Mouse (Mus musculus) adipocyte (in vitro differentiated cells): Measurements from ENCODE around the gene Atxn1.

Experiments used
- DNase-seq: peaks from one replicate; pipeline ENCODE4 v3.0.0-alpha.2; 2016; ENCODE audit warnings: low spot score

Gene Atxn1

DNA sequence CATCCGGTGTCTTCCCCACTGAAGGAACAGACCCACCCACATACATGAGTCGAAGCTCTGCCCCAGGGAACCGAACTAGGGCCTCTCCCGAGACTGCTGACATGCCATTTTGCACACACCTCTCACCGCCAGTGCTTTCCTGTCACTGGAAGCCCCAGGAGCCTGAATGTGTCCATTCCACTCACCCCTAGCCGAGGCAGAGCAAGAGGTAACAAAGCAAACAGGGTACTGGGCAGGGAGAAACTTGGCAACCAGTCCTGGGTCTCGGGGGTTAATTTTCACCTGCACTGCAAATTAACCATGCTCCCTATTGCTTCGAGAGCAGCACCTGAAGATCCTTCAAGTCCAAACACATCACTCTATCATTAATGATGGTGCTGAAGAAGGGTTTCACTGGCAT is 64.0 kb downstream of the Atxn1 start:
- DNase-seq: no peak

DNA sequence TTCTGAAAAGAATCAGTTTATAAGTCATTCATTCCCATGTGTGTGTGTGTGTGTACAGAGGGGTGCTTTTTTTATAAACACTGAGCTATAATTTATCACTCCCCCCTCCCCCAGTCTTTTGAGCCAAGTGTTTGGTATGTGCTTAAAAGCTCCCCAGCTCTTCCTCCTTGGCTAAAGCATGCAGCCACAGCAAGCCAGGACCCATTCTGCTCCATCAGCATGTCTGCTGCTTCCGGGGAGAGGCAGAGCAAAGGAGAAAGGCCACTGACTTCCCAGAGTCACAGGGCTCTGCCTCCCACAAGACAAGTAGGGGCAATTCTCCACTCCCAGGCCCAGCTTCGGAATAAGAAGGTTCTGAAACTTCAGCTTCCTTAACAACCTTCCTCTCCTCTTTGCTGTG is 67.2 kb downstream of the Atxn1 start:
- no peak for DNase-seq

DNA sequence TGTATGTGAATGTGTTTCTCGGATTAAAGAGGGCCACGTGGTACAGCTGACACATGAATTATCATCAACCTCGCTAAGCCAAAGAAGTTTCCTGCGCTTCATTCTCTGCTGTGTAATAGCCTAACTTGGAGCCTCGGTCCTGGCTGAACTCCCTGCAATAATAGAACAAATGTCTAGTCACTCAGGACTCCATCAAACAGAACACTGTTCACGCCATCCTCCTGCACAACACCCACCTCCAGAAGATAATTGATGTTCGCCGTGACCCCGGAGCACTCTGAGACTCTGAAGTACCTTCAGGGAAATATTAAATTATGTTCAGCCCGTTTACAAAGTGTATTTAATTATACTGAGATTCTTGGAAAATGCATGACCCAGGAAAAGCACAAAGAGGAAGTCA is 70.0 kb downstream of the Atxn1 start:
- no peak for DNase-seq

DNA sequence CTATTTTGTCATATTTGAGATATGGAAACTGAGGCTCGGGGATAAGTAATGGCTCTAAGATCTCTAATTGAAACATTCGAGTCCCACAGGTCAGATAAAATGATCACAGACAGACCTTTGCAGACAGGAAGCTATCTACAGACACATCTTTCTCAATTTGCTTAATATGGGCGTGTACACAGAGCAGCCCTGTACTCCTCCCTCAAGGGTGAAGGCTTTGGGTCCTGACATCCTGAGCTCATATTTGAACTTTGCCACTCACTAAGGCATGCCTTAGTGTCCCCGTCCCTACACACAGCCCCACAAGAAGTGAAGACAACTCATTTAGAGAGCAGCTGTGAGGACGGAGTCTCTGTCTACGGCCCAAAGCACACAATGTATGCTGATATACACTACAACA is 70.6 kb downstream of the Atxn1 start:
- no peak for DNase-seq

DNA sequence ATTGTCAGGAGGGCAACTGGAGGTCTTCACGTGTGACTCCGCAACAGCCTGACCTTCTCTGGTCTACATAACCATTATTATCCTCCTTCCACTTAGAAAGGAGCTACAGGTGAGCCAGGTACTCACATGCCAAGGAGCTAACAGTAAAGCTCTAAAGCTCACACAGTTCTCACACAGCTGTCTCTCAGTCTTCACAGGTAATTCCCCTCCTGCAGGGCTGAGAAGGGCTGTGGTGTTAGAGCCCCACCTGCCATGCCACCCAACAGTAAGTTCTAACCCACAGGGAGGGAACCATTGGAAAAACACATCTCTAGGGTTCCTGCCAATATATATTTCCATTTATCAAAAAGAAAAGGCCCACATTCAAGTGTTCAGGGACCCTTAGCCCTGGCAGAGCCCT is 73.7 kb downstream of the Atxn1 start:
- DNase-seq: no peak

DNA sequence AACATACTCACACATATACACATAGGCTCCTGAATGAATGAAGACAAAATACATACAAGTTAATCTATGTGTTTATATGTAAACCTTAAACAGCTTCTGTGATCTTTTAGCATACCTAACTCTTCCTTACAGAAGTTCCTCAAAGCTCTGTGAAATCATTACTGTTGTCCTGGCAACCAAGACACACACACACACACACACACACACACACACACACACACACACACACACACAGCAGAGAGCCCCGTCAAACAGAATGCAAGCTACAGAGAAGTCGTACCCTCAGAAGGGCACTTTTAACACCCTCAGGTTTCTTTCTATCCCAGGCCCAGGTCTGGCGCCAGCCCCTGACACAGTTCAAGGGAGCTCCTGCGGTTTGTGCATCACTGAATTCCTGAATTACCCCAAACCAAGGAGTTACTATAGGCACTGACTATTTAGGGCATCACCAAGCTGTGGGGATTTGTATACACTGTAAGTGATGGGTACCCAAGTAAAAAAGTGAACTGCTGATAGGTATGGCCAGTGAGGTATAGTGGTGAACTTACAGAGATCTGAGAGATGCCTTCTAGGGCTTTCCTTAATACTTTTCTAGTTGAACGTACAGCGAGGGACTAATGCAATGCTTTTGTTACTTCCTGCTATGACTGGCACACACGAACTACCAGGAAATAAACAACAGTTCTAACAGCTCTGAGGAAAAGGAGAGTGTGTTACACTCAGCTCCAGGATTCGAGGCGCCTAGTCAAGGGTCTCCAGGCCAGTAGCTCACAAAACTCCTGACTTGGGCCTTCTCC is 75.7 kb downstream of the Atxn1 start:
- no peak for DNase-seq

DNA sequence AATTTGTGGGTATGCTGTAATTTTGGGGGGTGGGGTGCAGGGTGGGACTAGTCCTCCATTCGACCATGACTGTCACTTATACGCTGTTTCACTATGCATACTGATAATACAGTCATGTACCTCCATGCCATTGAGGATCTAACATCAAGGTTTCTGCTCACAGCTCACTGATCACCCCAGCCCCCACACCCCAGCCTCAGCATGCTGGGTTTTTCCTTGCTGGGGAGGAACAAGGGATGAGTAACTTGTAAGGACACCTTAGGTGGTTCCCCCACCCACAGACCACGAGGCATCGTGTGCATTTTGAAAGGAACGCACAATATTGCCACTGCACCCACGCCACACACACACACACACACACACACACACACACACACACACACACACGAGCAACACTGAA is 79.9 kb downstream of the Atxn1 start:
- no peak for DNase-seq

DNA sequence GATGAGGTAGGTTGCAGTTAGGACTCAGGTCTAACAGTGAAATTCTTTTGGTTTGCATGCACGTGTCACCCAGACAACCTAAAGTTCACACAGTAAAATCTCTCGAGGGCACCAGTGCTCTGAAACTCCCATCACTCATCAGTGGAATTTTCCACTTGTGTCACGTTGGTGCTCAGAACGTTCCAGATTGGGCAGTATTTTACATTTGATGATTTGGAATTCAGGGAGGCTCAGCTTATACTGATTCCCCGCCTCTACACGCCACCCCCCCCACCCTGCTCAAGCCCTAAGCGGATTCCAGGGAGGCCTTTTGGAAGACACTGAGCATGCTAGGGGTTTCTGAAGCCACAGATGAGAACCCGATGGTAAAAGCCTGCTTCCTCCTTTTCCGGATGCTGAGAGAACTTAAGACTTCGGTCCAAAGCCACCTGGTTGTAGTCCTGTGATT is 81.0 kb downstream of the Atxn1 start:
- DNase-seq: no peak

DNA sequence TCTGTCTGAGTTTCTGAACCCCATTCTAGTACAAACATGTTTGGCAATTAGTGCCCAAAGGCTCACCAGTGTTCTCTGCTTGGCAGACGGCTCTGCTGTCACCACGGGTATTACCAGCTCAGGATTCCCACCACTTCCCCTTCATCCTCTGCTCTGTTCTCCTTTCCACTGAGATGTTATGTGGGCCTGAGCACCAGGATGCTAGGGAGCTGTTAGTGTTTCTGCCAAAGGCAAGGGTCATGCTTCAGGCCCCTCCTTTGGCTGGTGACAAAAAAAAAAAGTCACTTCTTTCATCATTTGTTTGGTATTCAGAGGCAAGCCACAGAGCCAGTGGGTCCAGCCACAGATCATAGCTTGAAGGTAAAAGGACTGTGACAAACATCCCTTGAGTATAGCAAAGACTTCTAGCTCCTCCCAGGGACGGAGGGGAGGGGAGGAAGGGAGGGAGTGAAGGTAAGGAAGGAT is 81.8 kb downstream of the Atxn1 start:
- no peak for DNase-seq

DNA sequence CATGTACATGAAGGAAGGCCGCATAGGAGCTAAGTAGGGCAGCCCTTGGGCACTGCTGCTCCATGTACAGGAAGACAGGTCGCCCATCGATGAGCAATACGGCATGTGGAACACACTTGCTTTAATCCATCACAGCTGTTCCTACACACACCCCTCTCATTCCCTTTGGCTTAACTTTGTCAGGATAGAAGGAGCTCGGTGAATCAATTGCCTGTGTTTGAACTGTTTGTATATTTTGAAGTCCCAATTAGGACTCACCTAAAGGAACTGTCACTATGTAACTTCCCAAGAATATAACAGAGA is 84.3 kb downstream of the Atxn1 start:
- no peak for DNase-seq

DNA sequence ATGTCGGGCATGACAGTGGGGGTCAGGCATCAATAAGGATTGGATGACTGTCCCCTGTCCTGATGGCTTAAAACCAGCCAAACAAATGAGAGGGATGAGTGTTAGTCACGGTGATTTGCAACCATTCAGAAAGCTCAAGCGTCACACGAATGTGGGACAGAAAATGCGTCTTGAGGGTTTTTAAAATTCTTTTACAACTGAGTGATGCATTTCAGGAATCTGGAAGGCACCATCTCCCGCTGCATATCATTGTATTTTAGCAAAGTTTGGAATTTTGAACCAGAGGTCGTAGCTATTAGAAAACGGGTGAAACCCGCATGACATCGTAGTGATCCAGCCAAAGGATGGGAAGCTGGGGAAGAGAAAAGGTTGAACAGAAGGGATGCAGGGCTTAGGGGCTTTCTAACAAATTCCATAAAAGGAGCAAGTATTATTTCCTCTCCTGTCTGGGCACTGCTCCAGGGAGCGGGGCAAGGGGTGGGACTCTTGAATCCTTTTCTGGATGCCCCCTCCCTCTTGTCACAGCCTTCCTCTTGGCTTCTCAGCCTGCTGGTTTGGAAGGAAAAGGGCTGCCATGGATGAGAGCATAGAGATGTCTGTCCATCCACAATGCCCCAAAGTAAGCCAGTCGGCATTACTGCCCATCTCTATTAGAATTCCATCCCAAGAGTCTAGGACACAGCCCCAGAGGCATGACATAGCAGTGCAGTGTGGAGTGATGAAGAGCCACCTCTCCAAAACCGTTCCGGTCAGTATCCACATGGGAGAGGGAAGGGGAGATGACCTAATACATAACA is 84.9 kb downstream of the Atxn1 start:
- no peak for DNase-seq

DNA sequence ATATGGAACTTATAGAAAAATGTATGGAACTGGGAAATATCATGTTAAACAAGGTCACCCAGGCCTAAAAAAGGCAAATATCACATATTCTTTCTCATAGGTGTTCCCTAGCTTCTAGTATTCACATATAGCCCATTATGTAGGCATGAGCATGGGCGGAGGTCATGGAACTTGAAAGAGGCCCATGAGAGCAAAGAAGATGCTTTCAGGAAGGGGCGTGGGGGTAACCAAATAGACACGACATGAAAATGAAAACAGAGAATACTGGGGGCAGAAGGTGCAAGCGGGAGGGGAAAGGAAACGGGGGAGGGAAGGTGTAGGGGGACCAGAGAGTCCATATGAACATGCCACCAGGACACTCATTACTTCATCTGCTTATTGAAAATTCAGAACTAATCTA is 87.9 kb downstream of the Atxn1 start:
- DNase-seq: no peak

DNA sequence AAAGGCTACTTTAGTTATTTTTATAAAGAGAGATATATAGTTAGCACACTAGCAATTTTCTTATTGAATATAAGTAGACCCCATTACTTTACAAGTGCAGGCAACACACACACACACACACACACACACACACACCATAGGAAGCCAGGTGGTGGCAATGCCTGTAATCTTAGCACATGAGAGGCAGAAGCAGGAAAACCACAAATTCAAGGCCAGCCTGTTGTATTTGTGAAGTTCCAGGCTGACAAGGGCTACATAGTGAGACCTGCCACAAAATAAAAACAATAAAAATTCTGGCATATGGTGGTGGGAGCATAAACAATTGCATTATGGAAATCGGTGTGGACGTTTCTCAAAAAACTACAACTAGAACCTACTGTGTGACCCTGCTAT is 88.4 kb downstream of the Atxn1 start:
- no peak for DNase-seq

DNA sequence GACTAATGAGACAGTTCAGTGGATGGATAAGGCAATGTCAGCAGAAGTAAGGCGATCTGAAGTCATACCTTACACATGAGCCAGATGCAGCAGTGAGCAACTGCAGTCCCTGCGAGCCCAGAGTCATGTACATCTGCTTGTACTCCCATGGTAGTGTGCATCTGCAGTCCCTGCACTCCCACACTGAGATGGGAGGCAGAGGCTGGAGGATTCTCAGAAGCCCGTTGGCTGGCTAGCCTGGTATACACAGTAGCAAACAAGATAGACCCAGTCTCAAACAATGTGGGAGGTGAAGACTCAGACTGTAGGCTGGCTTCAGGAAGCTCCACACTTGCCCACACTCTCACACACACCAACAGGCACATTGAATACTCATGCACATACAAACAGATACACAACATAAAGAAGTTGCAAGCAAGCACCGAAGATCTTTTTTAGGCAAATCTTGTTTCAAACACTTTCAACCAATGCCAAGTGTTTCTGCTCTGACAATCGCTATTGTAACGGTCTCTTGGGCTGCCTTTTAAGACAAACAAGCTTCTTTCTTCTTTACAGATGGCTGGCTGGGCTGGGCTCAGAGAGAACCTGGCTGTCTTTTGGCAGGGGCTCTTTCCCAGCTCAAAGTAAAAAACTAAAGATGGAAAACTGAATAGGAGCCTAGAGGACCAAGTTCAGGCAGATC is 89.0 kb downstream of the Atxn1 start:
- no peak for DNase-seq

DNA sequence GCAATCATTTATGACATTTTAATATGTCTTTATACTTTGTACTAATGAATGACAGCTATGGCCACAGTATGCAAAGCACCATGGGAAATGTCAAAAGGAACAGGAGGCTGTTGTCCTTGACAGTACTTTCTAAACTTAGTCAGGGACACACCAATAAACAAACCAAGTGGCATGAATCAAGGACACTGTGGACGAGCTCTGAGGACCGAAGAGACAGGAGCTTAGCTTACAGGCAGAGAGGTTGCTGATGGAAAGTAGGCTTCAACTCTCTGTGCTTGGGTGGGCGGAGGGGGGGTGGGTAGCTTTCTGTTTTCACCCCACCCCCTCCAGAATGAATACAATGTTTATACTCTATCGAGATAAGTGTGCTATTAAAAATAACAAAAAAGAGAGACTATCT is 90.6 kb downstream of the Atxn1 start:
- DNase-seq: no peak

DNA sequence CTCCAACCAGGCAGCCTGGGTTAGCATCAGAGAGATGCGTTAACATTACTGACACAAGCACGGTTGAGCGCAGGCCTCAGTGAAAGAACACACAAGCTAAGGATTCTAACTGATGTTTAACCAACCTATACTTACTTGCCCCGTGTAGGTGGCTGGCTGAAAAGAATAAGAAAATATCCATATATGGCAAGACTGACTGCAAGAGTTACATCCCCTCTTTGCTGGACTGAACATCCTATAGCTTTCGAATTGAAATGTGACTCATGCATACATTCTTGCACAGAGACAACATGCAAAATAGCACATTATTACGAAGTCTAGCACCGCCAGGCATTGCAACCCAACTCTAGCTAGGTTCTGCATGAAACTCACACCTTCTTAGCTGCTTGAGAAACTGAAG is 91.8 kb downstream of the Atxn1 start:
- no peak for DNase-seq

DNA sequence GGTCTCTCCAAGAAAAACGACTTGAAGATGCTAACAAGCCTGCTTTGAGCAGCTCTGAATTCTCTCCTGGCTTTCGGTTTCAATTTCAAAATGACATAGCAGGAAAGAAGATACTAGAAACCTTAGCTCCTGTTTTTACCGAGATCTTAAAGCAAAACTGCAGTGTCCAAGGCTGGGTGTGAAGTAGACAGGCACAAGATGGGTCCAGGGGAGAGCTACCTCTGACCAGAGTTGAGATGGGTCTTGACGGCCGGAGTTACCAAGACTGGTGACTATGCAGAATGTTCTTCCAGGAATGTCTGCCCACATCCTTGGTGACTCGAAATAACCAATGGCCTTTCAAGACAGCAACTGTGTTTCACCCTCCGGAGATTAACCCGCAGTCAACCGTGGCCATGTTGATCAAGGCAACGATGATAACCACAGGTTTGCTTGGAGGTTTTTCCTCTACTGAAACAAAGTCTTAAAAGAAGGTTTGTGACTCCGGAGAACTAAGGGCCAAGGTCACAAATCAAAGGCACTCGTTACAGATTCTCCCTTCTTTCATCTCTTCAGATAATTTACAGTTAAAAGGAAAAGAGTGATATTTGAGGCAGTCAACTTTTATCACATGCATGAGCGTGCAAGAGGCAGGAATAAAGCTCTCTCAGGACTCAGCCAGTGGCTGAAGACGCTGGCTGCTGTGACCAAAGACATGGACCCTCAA is 92.6 kb downstream of the Atxn1 start:
- DNase-seq: no peak

DNA sequence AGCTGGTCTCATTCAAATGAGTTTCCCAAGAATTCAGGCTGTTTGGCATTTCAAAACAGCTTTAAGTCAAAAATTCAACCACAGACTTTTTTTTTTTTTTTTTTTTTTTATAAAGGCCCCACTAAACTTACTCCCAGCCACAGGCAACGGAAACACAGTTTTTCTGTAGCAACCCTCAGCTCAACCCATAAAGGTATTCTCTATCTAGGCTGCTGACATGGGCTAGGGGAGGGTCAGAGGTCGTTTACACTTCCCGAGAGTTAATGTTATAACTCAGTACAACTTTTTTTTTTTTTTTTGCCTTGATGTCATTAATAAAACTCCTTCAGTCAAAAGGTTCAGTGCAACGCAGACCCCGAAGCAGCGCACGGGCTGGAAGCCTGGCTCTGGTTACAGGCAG is 93.3 kb downstream of the Atxn1 start:
- DNase-seq: no peak

DNA sequence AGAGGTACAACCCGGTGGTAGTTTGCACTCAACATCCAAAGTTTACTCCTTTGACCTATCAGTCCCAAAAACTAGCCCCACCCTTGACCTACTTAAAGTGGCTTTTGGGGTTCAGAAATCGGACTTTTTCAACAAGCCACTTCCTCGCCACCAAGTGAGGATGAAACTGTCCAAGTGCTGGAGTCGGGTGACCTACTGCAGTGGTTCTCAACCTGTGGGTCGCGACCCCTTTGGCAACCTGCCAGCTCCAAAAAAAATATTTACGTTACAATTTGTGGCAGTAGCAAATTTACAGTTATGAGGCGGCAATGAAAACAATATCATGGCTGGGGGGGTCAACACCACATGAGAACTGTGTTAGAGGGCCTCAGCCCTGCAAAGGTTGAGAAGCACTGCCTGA is 95.9 kb downstream of the Atxn1 start:
- no peak for DNase-seq

DNA sequence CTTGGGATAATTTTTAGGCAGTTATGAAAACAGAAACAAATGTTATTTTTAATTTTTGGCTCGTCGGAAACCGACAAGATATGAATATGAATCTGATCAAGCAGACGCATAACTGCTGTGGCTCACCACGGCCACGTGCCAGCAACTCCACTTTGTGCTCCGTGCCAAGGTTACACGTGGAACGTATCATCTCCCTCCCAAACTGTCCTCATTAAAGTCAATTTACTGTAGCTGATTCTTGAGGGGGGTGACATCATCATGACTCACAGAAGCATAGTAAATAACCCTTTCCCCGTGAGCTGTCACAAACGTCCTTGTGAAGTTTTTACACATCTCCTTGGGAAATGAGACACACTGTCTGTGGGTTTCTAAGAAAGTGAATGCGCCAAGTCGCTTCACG is 97.5 kb downstream of the Atxn1 start:
- DNase-seq: no peak

DNA sequence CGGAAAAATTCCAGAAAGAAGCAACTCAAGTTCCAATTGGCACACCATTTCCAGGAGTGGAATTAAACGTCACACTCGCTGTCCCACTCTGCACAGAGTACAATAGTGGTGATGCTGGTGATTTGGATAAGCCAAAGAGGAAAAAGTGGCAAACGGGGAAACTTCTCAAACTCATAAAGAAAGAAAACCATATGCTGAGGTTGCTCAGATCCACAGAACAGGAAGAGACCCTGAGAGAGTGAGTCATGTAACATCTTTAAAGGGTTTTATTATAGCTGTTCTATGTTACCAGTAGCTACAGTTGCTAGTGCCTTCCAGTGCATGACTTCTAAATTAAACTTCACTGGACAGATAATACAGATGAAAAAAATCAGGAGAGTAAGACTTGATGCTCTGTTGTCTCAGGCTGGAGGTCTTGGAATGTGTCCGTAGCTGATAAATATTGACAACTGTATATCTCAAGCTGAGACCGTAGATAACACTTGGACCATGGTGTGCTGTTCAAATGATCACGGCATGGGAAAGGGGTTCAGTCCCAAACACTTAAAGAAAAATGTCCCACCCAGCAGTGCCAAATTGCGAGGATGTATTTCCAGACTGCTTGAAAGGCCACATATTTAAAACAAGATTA is 98.1 kb downstream of the Atxn1 start:
- DNase-seq: no peak

DNA sequence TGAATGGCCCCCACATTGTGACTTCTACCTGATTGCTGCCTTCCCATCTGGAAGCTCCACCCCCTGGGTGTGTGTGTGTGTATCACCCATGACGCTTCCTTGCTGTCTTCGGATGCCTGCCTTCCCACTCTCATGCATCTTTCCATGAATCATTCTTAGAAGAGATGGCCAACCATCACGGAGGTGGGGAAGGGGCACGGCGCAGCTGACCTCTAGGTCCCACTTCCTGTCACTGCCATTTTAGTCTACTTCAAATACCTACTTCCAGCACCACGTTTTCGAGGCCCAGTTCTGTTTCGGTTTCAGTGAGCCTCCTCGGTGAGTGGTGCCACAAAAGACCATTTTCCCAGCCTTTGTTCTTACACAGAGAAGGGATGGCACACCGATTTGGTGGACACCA is 99.2 kb downstream of the Atxn1 start:
- no peak for DNase-seq
